ENCODE assay signal across 12 mouse cellular contexts in genomic region chr11:110470561-110471273, GRCm38 (mm10).
"Had no signal": no experiment of that assay in that cellular context is flagged by ENCODE, and none has a peak within 500 bp of the region (broad histone marks: within the 10 kb centered on the region; RNA-seq: fewer than 3 reads in every experiment).

No protein-coding gene starts in this region.

- H3K4me3 ChIP-seq: limb, embryonic 10.5 days; liver, embryonic 15.5 days; midbrain, embryonic 13.5 days; neural tube, embryonic 15.5 days had no signal

- DNase-seq: kidney, adult 2 months; kidney, postnatal 25 days; lung, adult 2 months; lung, postnatal 36 days; right cerebral cortex, postnatal 4 days; spleen, adult 18-20 months; thymus, adult 2 months; thymus, postnatal 25 days had no signal

- H3K27ac ChIP-seq: limb, embryonic 10.5 days; liver, embryonic 15.5 days; midbrain, embryonic 13.5 days; neural tube, embryonic 15.5 days had no signal

- H3K4me1 ChIP-seq: limb, embryonic 10.5 days; midbrain, embryonic 13.5 days; neural tube, embryonic 15.5 days had no signal
